Mouse (Mus musculus) lung, adult 2 months (tissue): Measurements from ENCODE around the gene Ccdc130. TPM values are rescaled to one million over a fixed set of nuclear protein-coding genes. Genes with fewer than 3 reads are reported as not detected.
"Not testable (repeated sequence)": the region's sequence is repeated elsewhere in the genome, so short reads cannot be mapped to it uniquely, and the experiment has no call there.

ENCODE experiments used
- DNase-seq: peaks from one replicate; pipeline ENCODE4 v3.0.0; 2022
- H3K4me1 ChIP-seq: fragments of 200-500 bp; 2 replicates; pipeline ENCODE4 v1.6.1; 2011; ENCODE audit warnings: low read length; ENCODE audit not compliant: control insufficient read depth, insufficient read depth
- H3K4me3 ChIP-seq: fragments of 200-500 bp; replicated peaks from 2 replicates; pipeline ENCODE3; 2011; ENCODE audit warnings: low read depth, mild to moderate bottlenecking, control low read depth, low read length; ENCODE audit errors: extremely low read depth
- CTCF ChIP-seq: fragments of 200-500 bp; IDR thresholded peaks from 2 replicates; pipeline ENCODE4 v1.5.1; 2011; ENCODE audit warnings: mild to moderate bottlenecking, low read length, control low read depth; ENCODE audit not compliant: insufficient read depth
- POLR2A ChIP-seq: fragments of 200-500 bp; IDR thresholded peaks from 2 replicates; pipeline ENCODE4 v1.6.1; 2011; ENCODE audit warnings: low read depth, mild to moderate bottlenecking, control low read depth, low read length, borderline replicate concordance; ENCODE audit errors: extremely low read depth
- WGBS: fragments of 180-500 bp; shearing (Covaris S2); methylation state at CpG from one replicate; pipeline ENCODE4 v1.1.7; 2018; 5-methylcytosine and 5-hydroxymethylcytosine counted together
- polyA plus RNA-seq: library from polyadenylated mRNA; depleted of rRNA; stranded (reverse); fragments of >200 nt; gene quantifications from 2 replicates; pipeline ENCODE4 v1.2.3, GENCODE M21; 2012; rRNA removed

Gene Ccdc130
- 37.6 and 63.7 TPM in 2 replicates for polyA plus RNA-seq

DNA sequence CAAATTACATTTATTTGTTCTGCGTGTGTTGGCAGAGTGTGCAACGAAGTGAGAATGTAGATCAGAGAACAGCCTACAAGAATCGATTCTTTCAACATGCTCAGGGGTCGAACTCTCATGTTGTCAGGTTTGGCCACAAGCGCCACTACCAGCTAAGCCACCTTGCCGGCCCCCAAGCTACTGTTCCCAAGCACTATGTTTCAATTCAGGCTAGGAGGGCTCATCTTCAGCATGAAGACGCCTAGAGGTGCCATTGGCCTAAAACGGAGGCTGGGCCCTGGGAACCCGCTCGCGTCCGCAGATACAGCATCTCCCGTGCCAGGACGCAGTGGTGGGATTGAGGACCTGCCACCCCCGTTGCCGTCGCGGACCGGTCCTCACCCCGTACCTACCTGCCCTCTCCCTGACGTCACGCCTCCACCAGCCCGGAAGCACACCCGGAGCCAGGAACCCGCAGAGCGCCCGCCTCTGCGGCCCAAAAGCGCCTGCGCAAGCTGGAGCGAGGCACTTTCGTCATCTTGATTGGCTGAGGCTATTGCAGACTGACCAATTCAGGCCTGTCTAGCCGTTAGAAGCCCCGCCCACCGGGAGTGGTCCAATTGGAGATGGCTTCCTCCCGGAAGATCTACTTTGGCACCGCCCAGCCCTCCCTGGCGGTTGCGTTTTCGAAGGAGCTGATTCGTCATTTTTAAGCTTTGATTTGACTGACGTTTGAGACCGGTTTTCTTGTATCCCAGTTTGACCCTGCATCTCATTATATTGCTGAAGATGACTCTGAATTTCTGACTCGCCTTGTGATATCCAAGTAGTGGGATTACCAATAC is at the start of gene Ccdc130:
TSS of gene Ccdc130 (minus strand) at position 431 of the 824 bp plus-strand sequence.
- Histone ChIP-seq H3K4me3 (peak within 1 kb of the TSS; percentile 91), H3K4me1 (no peaks in the 10 kb centered on the region; the same call in 1 of the 2 replicates)
- peak; percentile 97 for DNase-seq
- WGBS: under 1% methylated on average over 44 of the region's 44 CpGs
- TF ChIP-seq POLR2A (peak; percentile 95), CTCF (no peak)

DNA sequence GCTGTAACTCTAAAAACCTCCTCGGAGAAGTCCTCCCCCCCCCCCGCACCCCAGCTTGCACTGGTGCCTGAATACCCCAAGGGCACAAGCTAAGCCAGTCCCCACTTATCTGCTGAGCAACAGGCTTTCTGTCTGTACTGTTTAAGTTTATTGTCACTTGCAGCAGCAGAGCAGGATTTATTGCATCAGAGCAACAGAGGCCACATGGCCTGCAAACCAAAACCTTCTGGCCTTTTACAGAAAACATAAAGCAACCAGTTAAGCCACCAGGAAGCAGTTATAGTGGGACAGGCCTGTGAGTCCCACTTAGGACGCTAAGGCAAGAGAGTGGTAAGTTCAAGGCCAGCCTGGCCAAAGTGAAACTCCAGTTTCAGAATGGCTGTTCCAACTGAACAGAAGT is 38.2 kb upstream of the Ccdc130 start:
- WGBS: 38% methylated on average over 3 of the region's 3 CpGs
- H3K4me3 ChIP-seq: no peak overlapping the region
- TF ChIP-seq CTCF: no peak
- TF ChIP-seq POLR2A: no peak

DNA sequence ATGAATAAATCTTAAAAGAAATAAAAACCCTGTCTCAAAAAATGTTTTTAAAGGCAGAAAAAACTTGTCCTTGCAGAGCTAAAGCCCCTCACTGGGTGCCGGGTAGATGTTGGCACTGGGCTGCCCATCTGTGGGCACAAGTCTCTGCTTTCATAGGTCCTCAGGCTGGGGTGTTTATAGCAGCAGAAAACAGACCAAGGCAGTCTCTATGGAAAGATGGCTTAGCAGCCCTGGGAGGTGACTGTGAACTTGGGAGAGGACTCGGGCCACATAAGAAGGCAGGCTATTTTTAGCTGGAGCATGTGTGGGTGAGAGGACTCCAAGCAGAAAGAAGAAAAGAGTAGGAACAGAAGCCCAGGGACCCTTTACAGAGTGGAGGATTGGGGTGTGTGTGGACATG is 33.8 kb upstream of the Ccdc130 start:
- no peak overlapping the region for H3K4me3 ChIP-seq
- H3K4me1 ChIP-seq: no peaks in the 10 kb centered on the region
- 56% methylated on average over 2 of the region's 2 CpGs for WGBS
- no peak for DNase-seq
- TF ChIP-seq CTCF: no peak
- TF ChIP-seq POLR2A: no peak

More for the DNA sequence above, 38.2 kb upstream of the Ccdc130 start:
- H3K4me1 ChIP-seq: no peaks in the 10 kb centered on the region
- DNase-seq: no peak

DNA sequence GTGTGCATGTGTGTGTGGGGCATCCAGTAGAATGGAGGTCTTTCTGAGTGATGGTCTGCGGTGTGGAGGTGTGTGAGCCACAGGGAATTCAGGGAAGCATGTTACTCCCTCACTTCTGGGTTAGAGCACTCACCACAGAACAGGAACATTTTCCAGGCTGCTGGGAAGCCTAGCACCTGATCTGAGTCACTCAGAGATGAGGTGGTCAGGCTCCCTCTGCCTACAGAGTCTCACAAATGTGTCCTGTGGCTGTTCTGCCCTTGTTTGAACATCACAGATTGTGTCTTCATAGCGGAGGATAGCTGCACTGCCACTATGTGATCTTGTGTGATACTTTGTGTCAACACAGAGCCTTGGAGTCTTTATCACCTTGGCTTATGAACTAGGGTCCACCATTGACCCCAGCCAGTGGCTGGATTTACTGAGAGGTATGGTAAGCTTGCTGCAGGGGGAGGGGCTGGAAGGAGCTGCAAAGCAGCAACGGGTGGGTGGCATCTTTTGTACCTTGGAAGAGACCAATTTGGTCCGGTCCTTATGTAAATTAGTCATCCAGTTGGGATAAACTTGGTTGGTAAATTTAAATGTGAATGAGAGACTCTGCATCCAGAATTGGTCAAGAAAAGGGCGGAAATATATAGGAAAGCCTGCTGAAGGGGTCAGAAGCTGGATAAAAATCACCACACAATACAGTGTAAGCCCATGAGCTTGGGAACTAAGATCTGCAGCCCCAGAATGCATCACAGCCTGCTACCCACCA is 27.0 kb upstream of the Ccdc130 start:
- TF ChIP-seq POLR2A (no peak), CTCF (no peak)
- no peaks in the 10 kb centered on the region for H3K4me1 ChIP-seq
- H3K4me3 ChIP-seq: no peak overlapping the region
- 71% methylated on average over 5 of the region's 5 CpGs for WGBS
- DNase-seq: no peak

DNA sequence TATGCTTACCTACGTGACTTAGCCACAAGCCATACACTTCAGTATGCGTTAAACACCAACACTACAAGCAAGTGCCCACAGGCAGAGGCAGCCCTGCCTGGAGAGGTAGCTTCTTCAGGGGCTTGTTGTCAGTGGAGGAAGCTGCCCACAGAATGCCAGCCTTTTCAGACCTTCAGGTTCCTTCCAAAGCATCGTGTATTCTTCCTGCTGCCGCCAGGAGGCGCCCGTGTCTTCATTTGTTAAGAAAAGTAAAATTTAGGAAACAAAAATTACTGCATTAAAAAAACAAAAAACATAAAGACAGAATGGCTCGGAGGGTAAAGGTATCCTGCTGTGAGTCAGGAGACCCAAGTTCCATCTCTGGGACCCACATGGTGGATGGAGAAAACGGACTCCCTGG is 21.5 kb upstream of the Ccdc130 start:
- no peaks in the 10 kb centered on the region for H3K4me1 ChIP-seq
- DNase-seq: peak; percentile 35
- TF ChIP-seq CTCF (peak; percentile 71), POLR2A (no peak)
- WGBS: 23% methylated on average over 8 of the region's 8 CpGs
- no peak overlapping the region for H3K4me3 ChIP-seq

DNA sequence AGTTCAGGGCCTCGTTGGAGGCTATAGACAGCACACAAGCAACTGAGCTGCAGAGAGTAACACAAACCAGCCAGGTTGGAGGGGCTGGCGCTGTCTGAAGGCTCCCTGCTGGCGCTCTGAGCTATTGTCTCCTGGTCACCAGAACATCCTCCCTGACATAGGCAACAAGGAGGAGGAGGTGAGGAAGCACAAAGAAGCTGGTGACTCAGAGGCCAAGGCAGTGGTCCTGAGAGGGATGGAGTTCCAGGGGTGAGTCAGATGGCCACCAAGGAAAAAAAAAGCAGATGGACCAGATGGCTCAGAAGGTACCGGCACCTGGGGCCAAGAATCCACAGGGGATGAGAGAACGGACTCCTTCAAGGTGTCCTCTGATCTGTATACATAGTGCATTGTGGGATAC is 20.9 kb upstream of the Ccdc130 start:
- TF ChIP-seq POLR2A: no peak
- no peak for TF ChIP-seq CTCF
- WGBS: 70% methylated on average over 5 of the region's 5 CpGs
- H3K4me3 ChIP-seq: no peak overlapping the region
- DNase-seq: no peak
- no peaks in the 10 kb centered on the region for H3K4me1 ChIP-seq

DNA sequence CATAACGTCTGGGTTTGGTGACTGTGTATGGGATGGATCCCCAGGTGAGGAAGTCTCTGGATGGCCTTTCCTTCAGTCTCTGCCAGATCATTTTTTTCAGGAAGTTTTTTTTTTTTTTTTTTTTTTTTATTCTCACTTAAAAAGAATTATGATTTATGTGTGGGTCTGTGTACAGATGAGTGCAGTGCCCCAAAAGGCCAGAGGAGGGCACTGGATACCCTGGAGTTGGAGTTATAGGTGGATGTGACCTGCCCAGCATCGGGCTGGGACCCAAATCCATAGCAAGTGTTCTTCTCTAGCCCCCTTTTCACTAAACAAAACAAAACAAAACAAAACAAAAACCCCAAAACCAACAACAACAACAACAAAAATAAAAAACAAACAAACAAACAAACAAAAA is 18.7 kb upstream of the Ccdc130 start:
- Histone ChIP-seq H3K4me1 (no peaks in the 10 kb centered on the region), H3K4me3 (no peak overlapping the region)
- no peak for DNase-seq
- WGBS: 63% methylated on average over 2 of the region's 2 CpGs
- TF ChIP-seq CTCF (no peak), POLR2A (no peak)

DNA sequence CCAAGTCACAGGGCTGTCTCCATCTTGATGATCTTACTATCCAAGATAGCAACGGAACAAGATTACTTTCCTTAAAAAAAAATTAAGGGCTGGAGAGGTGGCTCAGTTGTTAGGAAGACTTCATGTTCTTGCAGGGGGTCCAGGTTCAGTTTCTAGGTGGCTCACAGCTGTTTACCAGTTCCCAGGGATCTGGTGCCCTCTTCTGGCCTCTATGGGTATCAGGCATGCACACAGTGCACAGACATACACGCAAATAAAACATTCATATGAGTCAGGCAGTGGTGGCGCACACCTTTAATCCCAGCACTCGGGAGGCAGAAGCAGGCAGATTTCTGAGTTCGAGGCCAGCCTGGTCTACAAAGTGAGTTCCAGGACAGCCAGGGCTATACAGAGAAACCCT is 15.5 kb upstream of the Ccdc130 start:
- WGBS: 63% methylated on average over 5 of the region's 5 CpGs
- peak; percentile 28 for DNase-seq

DNA sequence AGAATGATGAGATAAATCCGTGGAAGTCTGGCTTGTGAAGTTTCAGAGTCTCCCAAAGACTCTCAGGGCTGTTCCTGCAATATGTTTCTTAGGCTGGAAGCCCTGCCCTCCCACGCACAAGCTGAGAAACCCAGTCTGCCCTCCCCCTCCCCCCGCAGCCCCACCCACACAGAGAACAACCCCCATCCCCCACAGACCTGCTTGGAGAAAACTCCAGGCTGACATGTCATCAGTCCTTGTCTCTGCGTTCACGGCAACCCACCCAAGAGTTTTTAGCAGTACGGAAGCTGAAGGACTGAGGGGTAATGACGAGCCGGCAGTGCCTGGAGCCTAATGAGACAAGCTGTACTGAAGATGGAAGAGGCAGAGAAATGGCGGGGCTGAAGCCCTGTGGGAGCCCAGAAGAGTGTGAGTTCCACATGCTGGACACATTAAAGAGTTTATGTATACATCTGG is 14.5 kb upstream of the Ccdc130 start:
- Histone ChIP-seq H3K4me3 (peak overlapping the region; percentile 63), H3K4me1 (no peaks in the 10 kb centered on the region)
- peak; percentile 13 for DNase-seq
- TF ChIP-seq CTCF: no peak
- no peak for TF ChIP-seq POLR2A
- 11% methylated on average over 9 of the region's 9 CpGs for WGBS

More for the DNA sequence above, 15.5 kb upstream of the Ccdc130 start:
- peak; percentile 72 for TF ChIP-seq CTCF
- not testable (repeated sequence) for H3K4me3 ChIP-seq, H3K4me1 ChIP-seq
